Mouse (Mus musculus) splenic B cell, adult 2 months (primary cell): ENCODE results near the gene Maml3.

ENCODE experiments used
- DNase-seq: peaks from one replicate; pipeline ENCODE4 v3.0.0-alpha.2; 2011; ENCODE audit warnings: low read depth, low spot score
- H3K27me3 ChIP-seq: 2 replicates; pipeline ENCODE4 v1.6.1; 2012; ENCODE audit warnings: mild to moderate bottlenecking, low read length, moderate library complexity, mixed read lengths; ENCODE audit not compliant: control insufficient read depth, poor library complexity, insufficient read depth, severe bottlenecking
- H3K36me3 ChIP-seq: 2 replicates; pipeline ENCODE4 v1.6.1; 2012; ENCODE audit warnings: mild to moderate bottlenecking, low read length, moderate library complexity, mixed read lengths; ENCODE audit not compliant: control insufficient read depth, poor library complexity, insufficient read depth, severe bottlenecking

The Maml3 gene

GRCm38 (mm10) chr3:51719373-51719772 is 385.5 kb downstream of the Maml3 start:
- no peak for DNase-seq
- H3K27me3 ChIP-seq: no peaks in the 10 kb centered on the region
- H3K36me3 ChIP-seq: no peaks in the 10 kb centered on the region

GRCm38 (mm10) chr3:51717909-51718308 is 387.0 kb downstream of the Maml3 start:
- DNase-seq: no peak

GRCm38 (mm10) chr3:51717455-51717854 is 387.4 kb downstream of the Maml3 start:
- no peaks in the 10 kb centered on the region for H3K27me3 ChIP-seq
- DNase-seq: no peak
- H3K36me3 ChIP-seq: no peaks in the 10 kb centered on the region

More at GRCm38 (mm10) chr3:51717909-51718308, 387.0 kb downstream of the Maml3 start:
- Histone ChIP-seq H3K27me3 (no peaks in the 10 kb centered on the region), H3K36me3 (no peaks in the 10 kb centered on the region)

- DNase-seq: no peak
- H3K36me3 ChIP-seq: no peaks in the 10 kb centered on the region; the same call in 1 of the 2 replicates
- H3K27me3 ChIP-seq: no peaks in the 10 kb centered on the region; the same call in 1 of the 2 replicates
Observed at GRCm38 (mm10) chr3:51714469-51714868, 390.4 kb downstream of the Maml3 start.

- Histone ChIP-seq H3K27me3 (no peaks in the 10 kb centered on the region; the same call in 1 of the 2 replicates), H3K36me3 (no peaks in the 10 kb centered on the region; the same call in 1 of the 2 replicates)
- DNase-seq: no peak
Observed at GRCm38 (mm10) chr3:51713233-51713632, 391.6 kb downstream of the Maml3 start.

- DNase-seq: no peak
- Histone ChIP-seq H3K36me3 (no peaks in the 10 kb centered on the region; the same call in 1 of the 2 replicates), H3K27me3 (no peaks in the 10 kb centered on the region; the same call in 1 of the 2 replicates)
Observed at GRCm38 (mm10) chr3:51712382-51712781, 392.5 kb downstream of the Maml3 start.

- no peaks in the 10 kb centered on the region; the same call in 1 of the 2 replicates for H3K27me3 ChIP-seq
- no peaks in the 10 kb centered on the region; the same call in 1 of the 2 replicates for H3K36me3 ChIP-seq
- no peak for DNase-seq
Observed at GRCm38 (mm10) chr3:51708746-51709411, 396.0 kb downstream of the Maml3 start.

- Histone ChIP-seq H3K27me3 (no peaks in the 10 kb centered on the region; the same call in 1 of the 2 replicates), H3K36me3 (no peaks in the 10 kb centered on the region; the same call in 1 of the 2 replicates)
- DNase-seq: no peak
Observed at GRCm38 (mm10) chr3:51708375-51708745, 396.5 kb downstream of the Maml3 start.

GRCm38 (mm10) chr3:51705220-51705619 is 399.7 kb downstream of the Maml3 start:
- no peaks in the 10 kb centered on the region for H3K36me3 ChIP-seq
- H3K27me3 ChIP-seq: no peaks in the 10 kb centered on the region; the same call in 1 of the 2 replicates
- DNase-seq: peak; percentile 52

- H3K27me3 ChIP-seq: no peaks in the 10 kb centered on the region
- DNase-seq: no peak
- no peaks in the 10 kb centered on the region for H3K36me3 ChIP-seq
Observed at GRCm38 (mm10) chr3:51703478-51703877, 401.4 kb downstream of the Maml3 start.

GRCm38 (mm10) chr3:51702701-51703286 is 402.1 kb downstream of the Maml3 start:
- DNase-seq: no peak
- H3K36me3 ChIP-seq: no peaks in the 10 kb centered on the region
- no peaks in the 10 kb centered on the region for H3K27me3 ChIP-seq

GRCm38 (mm10) chr3:51701950-51702349 is 402.9 kb downstream of the Maml3 start:
- no peaks in the 10 kb centered on the region for H3K27me3 ChIP-seq
- DNase-seq: no peak
- H3K36me3 ChIP-seq: no peaks in the 10 kb centered on the region

GRCm38 (mm10) chr3:51701281-51701751 is 403.6 kb downstream of the Maml3 start:
- DNase-seq: peak; percentile 74
- Histone ChIP-seq H3K36me3 (no peaks in the 10 kb centered on the region), H3K27me3 (no peaks in the 10 kb centered on the region)

- no peak for DNase-seq
- Histone ChIP-seq H3K27me3 (no peaks in the 10 kb centered on the region), H3K36me3 (no peaks in the 10 kb centered on the region)
Observed at GRCm38 (mm10) chr3:51700731-51701280, 404.1 kb downstream of the Maml3 start.

- Histone ChIP-seq H3K27me3 (no peaks in the 10 kb centered on the region), H3K36me3 (no peaks in the 10 kb centered on the region)
- DNase-seq: no peak
Observed at GRCm38 (mm10) chr3:51700123-51700522, 404.8 kb downstream of the Maml3 start.
